Mouse (Mus musculus) brown adipose tissue, adult 24 weeks (tissue): ENCODE results near the gene Dnajb2. TPM values are rescaled to one million over a fixed set of nuclear protein-coding genes. Genes with fewer than 3 reads are reported as not detected.

ENCODE experiments used
- H3K27ac ChIP-seq: fragments of 200-500 bp; replicated peaks from 2 replicates; pipeline ENCODE4 v1.5.1; 2012; ENCODE audit warnings: low read depth, mild to moderate bottlenecking, low read length
- H3K4me1 ChIP-seq: fragments of 200-500 bp; 2 replicates; pipeline ENCODE4 v1.6.1; 2012; ENCODE audit warnings: low read length, mixed read lengths; ENCODE audit not compliant: control insufficient read depth, insufficient read depth, insufficient read length
- H3K4me3 ChIP-seq: fragments of 200-500 bp; 2 replicates; pipeline ENCODE4 v1.5.1; 2012; ENCODE audit warnings: low read depth, mild to moderate bottlenecking, low read length, moderate library complexity; ENCODE audit not compliant: insufficient read depth
- polyA plus RNA-seq: library from polyadenylated mRNA; stranded (reverse); fragments of >200 nt; gene quantifications from 2 replicates; pipeline ENCODE4 v1.2.4, GENCODE M21; 2012; ENCODE audit not compliant: missing spikeins, insufficient read depth, insufficient read length

Dnajb2 gene
- polyA plus RNA-seq, 1 experiment, result 39.6 TPM

DNA sequence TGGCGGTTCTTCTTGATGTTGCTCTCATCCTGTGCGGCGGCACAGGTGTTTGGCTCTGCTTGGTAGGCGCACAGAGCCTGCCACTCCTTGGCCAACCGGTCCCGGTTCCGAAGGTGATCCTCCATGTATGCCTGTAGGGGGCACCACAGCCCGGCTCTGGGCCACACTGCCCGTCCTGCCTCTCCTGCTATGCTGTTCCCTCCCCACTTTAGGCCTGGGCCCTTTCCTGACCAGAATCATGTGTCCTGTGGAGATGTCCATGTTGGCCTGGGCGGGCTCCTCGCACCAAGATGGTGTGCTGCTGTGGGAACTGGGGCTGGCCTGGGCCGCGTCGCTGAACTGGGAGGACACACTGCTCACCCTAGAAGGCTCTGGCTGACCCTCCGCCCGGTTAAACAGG, 16.8 kb downstream of the Dnajb2 start:
- Histone ChIP-seq H3K4me1 (peaks cover 2% of the 10 kb centered on the region; the same call in 1 of the 2 replicates), H3K27ac (no peak overlapping the region), H3K4me3 (no peak overlapping the region)

DNA sequence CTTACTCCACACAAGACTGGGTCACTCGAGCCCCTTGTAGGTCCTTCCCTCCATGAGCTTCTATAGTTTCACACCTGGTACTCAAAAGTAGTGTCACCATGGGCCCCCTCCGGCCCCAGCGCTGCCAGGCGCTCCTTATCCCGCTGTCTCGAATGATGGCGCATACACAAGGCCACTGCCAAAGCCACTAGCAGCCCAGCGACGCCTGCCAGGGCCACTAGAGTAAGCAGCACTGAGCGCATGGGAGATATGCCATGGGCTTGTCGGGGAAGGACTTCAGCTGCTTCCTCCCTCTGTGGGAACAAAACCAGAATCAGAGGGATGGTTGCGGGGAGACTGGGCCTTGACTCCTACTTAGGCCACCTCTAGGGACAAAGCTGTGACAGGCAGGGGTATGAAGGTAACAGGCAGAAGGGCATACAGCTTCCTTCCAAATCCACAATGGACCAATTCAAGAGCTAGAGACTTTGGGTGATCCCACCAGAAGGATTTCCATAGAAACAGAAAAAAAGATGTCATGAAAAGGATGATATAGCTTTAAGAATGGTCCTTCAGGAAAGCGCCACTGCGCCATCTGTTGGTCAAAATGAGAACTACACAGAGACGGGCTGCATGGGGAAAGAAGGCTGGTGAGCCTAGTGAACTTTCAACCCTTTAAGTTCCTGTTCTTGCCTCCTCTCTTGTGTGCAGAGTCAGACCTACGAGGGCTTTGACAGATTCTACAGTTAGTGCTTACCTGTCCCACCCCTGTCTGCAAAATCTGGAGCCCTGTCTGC, 17.8 kb downstream of the Dnajb2 start:
- Histone ChIP-seq H3K27ac (no peak overlapping the region), H3K4me3 (no peak overlapping the region), H3K4me1 (no peaks in the 10 kb centered on the region)

DNA sequence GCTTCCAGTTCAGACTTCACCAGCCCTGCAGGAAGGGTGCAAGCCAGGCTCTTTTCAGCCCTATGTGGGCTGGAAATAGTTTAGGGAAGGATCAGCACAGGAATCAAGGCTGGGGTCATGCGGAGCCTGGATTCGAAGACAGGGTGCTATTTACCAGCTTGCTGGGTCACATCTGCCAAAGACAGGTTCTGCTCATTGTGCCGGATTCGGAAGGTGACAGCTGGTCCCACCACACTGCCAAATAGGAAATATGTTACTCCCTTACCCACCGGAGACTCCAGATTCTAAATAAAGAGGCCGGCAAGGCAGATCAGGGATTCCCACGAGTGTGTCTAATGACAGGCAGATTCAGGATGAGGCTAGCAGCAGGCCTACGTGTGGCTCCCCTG, 18.4 kb downstream of the Dnajb2 start:
- Histone ChIP-seq H3K4me1 (no peaks in the 10 kb centered on the region), H3K27ac (no peak overlapping the region)

DNA sequence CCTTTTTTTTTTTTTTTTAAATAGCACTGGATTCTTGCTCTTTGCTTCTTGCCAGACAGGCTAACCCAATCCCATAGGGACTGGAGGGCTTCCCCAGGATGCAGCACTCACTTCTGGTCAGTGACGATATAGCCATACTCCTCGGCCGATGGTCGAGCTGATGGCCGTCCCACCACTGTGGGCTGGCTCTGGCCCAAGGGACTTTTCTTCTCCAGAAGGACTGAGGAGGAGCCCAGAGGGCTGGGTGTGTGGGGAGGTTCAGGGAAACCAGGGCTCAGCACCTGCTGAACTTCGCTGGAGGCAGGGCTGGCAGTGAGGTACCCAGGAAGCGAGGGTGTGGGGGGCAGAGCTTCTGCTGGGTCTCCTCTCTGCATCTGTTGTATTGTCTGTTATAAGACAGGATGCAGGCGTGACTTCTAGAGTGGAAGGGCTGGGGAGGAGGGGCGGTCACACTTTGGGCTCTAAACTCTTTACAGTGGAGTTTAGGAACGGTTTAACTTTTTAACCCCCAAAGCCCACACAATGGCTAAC, 19.4 kb downstream of the Dnajb2 start:
- Histone ChIP-seq H3K27ac (no peak overlapping the region), H3K4me1 (no peaks in the 10 kb centered on the region), H3K4me3 (no peak overlapping the region)

More for the DNA sequence above, 18.4 kb downstream of the Dnajb2 start:
- no peak overlapping the region for H3K4me3 ChIP-seq

- Histone ChIP-seq H3K27ac (no peak overlapping the region), H3K4me3 (no peak overlapping the region), H3K4me1 (no peaks in the 10 kb centered on the region)
Measured at GRCm38 (mm10) chr1:75261278-75261677, 25.1 kb downstream of the Dnajb2 start.

DNA sequence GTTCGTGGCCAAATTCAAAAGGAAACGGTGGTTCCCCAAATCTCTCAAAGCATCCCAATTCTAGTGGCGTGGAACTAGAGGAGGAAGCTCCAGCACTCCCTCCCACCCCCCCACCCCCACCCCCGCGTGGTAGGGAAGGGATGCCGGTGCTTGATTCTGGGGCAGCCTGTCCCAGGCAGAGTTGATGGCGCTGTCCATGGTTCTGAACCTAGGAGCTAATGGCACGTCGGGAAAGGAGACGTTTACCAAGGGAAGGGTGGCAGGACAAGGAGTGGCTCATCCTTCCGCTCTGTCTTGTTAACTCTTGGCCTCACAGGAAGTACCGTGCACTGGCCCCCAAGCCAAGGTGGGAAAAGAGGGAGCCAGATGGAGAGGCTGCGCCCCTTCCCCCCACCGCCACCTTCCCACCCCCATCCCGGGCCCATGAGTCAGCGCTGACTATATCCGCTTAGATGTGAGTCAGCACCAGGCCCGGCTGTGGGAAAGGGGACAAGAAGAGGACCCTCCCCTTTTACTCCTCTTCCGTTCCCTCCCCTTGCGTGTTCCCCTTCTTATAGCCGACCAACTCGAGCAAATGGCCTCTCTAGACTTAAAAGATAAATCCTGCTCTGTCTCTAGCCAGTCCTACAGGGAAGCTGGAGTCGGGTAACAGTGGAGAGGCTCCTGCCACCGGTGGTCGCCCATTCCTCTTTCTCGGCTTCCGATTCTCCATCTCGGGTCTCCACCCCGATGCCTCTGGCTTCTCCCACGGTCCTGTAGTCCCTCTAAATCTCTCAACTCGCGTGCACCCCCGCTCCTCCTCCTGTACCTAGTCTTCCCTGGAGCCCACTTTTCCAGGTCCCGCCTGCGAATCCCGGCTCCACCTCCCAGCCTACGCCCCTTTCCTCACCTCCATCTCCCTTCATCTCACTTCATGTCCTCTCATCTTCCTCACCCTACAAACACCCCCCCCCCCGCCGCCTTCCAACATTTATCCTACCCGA, 27.1 kb downstream of the Dnajb2 start:
- Histone ChIP-seq H3K4me3 (no peak overlapping the region), H3K4me1 (no peaks in the 10 kb centered on the region), H3K27ac (no peak overlapping the region)

GRCm38 (mm10) chr1:75264091-75264880, 28.1 kb downstream of the Dnajb2 start, which contains the start of gene Ptprn:
Gene Ptprn, minus strand, starts transcription at chr1:75264502.
- H3K4me3 ChIP-seq, result no peak within 1 kb of the TSS

DNA sequence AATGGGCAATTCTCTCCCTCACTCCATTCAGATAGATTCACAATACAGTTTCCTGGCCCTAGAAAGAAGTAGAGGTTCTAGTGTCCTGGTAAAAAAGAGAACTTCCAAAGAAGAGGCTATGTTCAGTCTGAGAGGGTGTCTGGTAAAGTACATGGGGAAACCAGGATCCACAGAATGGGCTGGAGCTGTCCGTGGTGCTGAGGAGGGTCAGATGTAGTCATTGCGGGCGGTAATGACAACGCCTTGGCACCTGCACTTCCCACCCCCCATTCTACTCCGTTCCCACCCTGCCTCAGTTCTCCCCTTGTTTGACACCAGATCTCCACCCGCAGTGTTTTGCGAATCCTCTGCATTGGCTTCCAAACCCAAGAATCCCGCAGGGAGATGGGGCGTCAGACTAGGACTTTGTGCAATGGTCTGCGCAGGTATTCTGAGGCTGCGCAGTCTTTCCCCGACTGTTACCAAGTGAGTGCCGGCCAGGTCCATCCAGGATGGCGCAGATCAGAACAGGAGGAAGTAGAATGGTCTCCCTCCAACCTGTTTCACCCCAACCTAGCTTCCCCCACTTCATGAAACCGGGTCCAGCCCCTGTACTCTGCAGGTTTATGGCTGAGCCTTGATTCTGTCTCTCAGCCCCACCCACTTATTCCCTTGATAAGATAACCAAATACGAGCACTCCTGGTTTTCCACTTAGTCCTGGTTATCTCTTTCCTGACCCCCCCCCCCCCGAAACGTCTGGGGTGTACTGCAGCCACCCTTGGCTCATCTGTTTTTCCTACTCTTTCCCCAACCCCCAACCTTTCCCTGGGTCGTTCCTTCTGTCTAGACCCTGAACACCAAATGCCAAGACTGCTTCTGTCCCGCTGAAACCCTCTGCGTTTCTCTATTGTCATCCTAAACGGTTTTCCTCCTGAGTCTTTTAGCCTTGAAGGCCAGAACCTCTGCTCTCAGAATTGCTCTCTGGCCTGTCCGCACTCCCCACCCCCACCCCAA, 41.3 kb downstream of the Dnajb2 start:
- H3K4me1 ChIP-seq, result no peaks in the 10 kb centered on the region
- H3K27ac ChIP-seq, result no peak overlapping the region
- no peak overlapping the region for H3K4me3 ChIP-seq

More at GRCm38 (mm10) chr1:75264091-75264880, 28.1 kb downstream of the Dnajb2 start, which contains the start of gene Ptprn:
- Histone ChIP-seq H3K4me1 (no peaks in the 10 kb centered on the region), H3K27ac (no peak within 1 kb of the TSS)

DNA sequence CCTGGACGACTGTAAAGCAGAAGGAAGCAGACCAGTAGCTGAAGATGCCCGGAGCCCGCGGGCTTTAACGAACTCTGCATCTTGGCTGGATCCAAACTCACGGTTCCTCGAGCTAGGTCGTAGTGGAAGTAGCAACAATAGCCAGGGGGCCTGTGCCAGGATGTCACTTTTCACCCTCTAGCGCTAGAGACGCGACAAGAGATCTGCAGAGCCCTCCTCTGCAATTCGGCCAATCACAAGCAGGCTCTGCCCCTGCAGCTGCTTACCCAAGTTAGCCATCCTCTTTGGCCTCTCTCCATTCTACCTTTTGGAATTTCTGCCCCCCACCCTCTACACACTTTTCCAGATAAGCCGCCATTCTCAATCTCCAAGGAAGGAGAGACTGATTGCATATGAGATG, 42.0 kb downstream of the Dnajb2 start, which contains the start of gene Resp18:
TSS of gene Resp18 (minus strand) at position 188 of the 400 bp plus-strand sequence.
- no peak within 1 kb of the TSS for H3K27ac ChIP-seq
- no peaks in the 10 kb centered on the region for H3K4me1 ChIP-seq
- H3K4me3 ChIP-seq, result no peak within 1 kb of the TSS

DNA sequence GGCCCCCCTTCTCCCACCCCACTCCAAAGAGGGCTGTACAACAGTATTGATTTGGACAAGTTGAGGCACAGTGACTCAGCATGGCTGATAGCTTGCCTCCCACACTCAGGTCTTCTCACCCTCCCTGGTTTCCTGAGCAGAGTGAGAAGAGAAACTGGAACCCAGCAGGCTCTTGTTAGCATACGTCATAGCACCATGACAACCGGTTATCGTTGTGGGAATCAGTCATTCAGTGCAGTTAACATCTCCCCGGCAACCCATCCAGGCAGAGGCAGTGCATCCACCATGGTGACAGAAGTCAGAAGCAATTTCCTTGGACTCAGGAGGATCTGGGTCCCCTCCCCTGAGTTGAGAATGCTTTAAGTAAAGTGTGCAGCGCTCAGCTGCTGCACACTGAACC, 46.8 kb downstream of the Dnajb2 start:
- H3K27ac ChIP-seq, result no peak overlapping the region
- H3K4me1 ChIP-seq, result no peaks in the 10 kb centered on the region
- no peak overlapping the region for H3K4me3 ChIP-seq

DNA sequence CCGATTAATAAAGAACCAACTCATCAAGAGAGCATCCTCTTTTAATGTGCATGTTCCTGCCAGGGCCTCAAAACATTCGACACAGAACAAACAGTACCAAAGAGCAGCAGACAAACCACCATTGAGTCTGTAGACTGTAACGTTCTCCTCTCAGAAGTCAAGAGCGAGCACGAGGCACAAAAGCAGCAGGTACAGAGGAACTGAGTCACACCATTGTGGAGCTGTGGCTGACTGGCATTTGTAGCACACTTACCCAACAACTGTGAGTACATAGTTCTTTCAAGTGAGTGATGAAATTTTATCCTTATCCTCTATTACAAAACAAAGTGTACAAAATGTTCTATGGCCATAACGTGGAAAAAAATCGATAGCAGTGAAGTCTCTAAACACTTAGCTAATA, 48.7 kb downstream of the Dnajb2 start:
- Histone ChIP-seq H3K27ac (no peak overlapping the region), H3K4me3 (no peak overlapping the region), H3K4me1 (no peaks in the 10 kb centered on the region)

GRCm38 (mm10) chr1:75289376-75289775, 53.2 kb downstream of the Dnajb2 start:
- H3K4me1 ChIP-seq, result no peaks in the 10 kb centered on the region

DNA sequence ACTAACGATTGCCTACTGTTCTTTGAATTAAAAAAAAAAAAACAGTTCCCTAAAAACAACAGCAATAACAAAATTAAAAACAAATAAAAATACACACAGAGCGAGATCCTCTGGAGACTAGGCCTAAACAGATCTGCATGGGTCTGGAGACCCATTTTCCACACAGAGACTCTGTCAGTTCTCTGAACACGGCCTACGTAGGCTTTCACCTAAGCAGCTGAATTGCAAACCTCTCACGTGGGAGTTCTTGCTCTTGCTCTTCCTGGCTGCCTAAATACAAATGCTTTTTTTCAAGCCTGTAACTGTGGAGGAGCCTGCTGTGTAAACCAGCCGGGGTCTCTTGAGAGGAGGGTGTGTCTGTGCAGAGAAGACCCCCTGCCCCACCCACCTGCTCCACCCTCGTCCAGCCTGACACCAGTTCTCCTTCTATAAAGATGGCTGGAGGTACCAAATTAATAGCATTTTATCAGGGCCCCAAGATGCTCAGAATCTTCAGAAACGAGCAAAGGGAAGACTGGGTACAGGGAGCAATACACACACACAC, 53.8 kb downstream of the Dnajb2 start:
- no peak overlapping the region for H3K27ac ChIP-seq
- no peak overlapping the region for H3K4me3 ChIP-seq
- no peaks in the 10 kb centered on the region for H3K4me1 ChIP-seq

More at GRCm38 (mm10) chr1:75289376-75289775, 53.2 kb downstream of the Dnajb2 start:
- H3K27ac ChIP-seq, result no peak overlapping the region
- no peak overlapping the region for H3K4me3 ChIP-seq
